Mouse (Mus musculus): Measurements from ENCODE around the gene Rasef. TPM values are rescaled to one million over a fixed set of nuclear protein-coding genes. Genes with fewer than 3 reads are reported as not detected.

The Rasef gene
- total RNA-seq, 2 experiments from 2014 or later = 0.62 to 0.77 TPM

Other genes with a start within 250 kb of the Rasef start
- gene Gm11238, start 183.1 kb downstream of the Rasef start, total RNA-seq (2021) = not detected
- gene Gm11237, start 168.0 kb downstream of the Rasef start, total RNA-seq (2021) = not detected
- not detected for gene Gm11236, start 152.9 kb downstream of the Rasef start, total RNA-seq (2021)
- not detected for gene Gm11239, start 122.6 kb downstream of the Rasef start, total RNA-seq (2021)
- gene Gm428, start 107.5 kb downstream of the Rasef start, total RNA-seq (2021) = not detected
- gene Gm11758, start 85.3 kb upstream of the Rasef start, total RNA-seq (2021) = not detected
- gene Gm11757, start 100.1 kb upstream of the Rasef start, total RNA-seq (2021) = not detected
- gene Gm13871, start 115.0 kb upstream of the Rasef start, total RNA-seq (2021) = not detected
- not detected for gene Gm11756, start 129.8 kb upstream of the Rasef start, total RNA-seq (2021)
- not detected for gene 2310002L09Rik, start 159.9 kb upstream of the Rasef start, total RNA-seq (2021)
- gene Frmd3, start 222.4 kb upstream of the Rasef start, total RNA-seq (2021) = 10 to 100 TPM; 40.3 to 46.3 TPM

Measured in left cerebral cortex, postnatal 4 days (tissue).